Mouse (Mus musculus) frontal cortex, postnatal 36 days (tissue): ENCODE measurements around the gene Gm11562.
A peak's percentile ranks its signal among the peaks of the same experiment; 100 is the strongest.

Experiments
- DNase-seq, 2 experiments: peaks; one replicate each; pipeline ENCODE4 v3.0.0; 2022; ENCODE audit warnings: low spot score in 2 of 2

The Gm11562 gene

GRCm38 (mm10) chr11:99585096-99585495 is 35.1 kb downstream of the Gm11562 start:
- DNase-seq: peak; percentile 17 to 27

- no peak for DNase-seq
Observed at GRCm38 (mm10) chr11:99583245-99583704, 37.0 kb downstream of the Gm11562 start, which contains the start of gene Krtap1-4. Gene Krtap1-4 (minus strand): TSS chr11:99583654.

GRCm38 (mm10) chr11:99581564-99581963 is 38.7 kb downstream of the Gm11562 start:
- DNase-seq: no peak

- no peak for DNase-seq
Observed at GRCm38 (mm10) chr11:99581051-99581450, 39.2 kb downstream of the Gm11562 start.

- DNase-seq: no peak
Observed at GRCm38 (mm10) chr11:99580636-99581035, 39.6 kb downstream of the Gm11562 start, which contains the start of gene Krtap1-5. Gene Krtap1-5 (minus strand): TSS chr11:99581016.

- DNase-seq: peak; percentile 54 to 62
Observed at GRCm38 (mm10) chr11:99574106-99574505, 46.1 kb downstream of the Gm11562 start.

- DNase-seq: peak in 1 of 2 experiments; percentile 20
Observed at GRCm38 (mm10) chr11:99573164-99573563, 47.1 kb downstream of the Gm11562 start.
